Mouse (Mus musculus) midbrain, embryonic 12.5 days (tissue): ENCODE data around the gene Nudt22. TPM values are rescaled to one million over a fixed set of nuclear protein-coding genes. Genes with fewer than 3 reads are reported as not detected.

Experiments used
- ATAC-seq: fragments of 200-750 bp; cut with Nextera tagmentation; 2 replicates; pipeline ENCODE4 v1.8.0; 2017; ENCODE audit warnings: low read depth, moderate TSS enrichment, moderate library complexity; ENCODE audit not compliant: low FRiP score
- H3K27ac ChIP-seq: fragments of 300-500 bp; sonication (generic); replicated peaks from 2 replicates; pipeline ENCODE4 v1.5.1; 2016; ENCODE audit warnings: mild to moderate bottlenecking
- H3K27me3 ChIP-seq: fragments of 300-500 bp; sonication (generic); 2 replicates; pipeline ENCODE4 v1.6.1; 2016; ENCODE audit warnings: mild to moderate bottlenecking
- H3K36me3 ChIP-seq: fragments of 300-500 bp; sonication (generic); 2 replicates; pipeline ENCODE4 v1.6.1; 2016
- H3K4me1 ChIP-seq: fragments of 300-500 bp; sonication (generic); 2 replicates; pipeline ENCODE4 v1.6.1; 2016
- H3K4me2 ChIP-seq: fragments of 300-500 bp; sonication (generic); replicated peaks from 2 replicates; pipeline ENCODE4 v1.6.1; 2016; ENCODE audit warnings: mild to moderate bottlenecking, moderate library complexity
- H3K4me3 ChIP-seq: fragments of 300-500 bp; sonication (generic); 2 replicates; pipeline ENCODE4 v1.5.1; 2016; ENCODE audit warnings: mild to moderate bottlenecking
- H3K9ac ChIP-seq: fragments of 300-500 bp; sonication (generic); replicated peaks from 2 replicates; pipeline ENCODE4 v1.6.1; 2016; ENCODE audit warnings: mild to moderate bottlenecking, moderate library complexity
- H3K9me3 ChIP-seq: fragments of 300-500 bp; sonication (generic); 2 replicates; pipeline ENCODE4 v1.6.1; 2016; ENCODE audit warnings: mild to moderate bottlenecking
- WGBS: fragments of 180-500 bp; shearing (Covaris S2); methylation state at CpG from one replicate; pipeline ENCODE4 v1.1.7; 2016; 5-methylcytosine and 5-hydroxymethylcytosine counted together
- polyA plus RNA-seq: library from polyadenylated mRNA; unstranded; fragments of >200 nt; fragmentation: Nextera tagmentation; extraction: Ambion mirVana; gene quantifications from 2 replicates; pipeline ENCODE4 v1.2.1, GENCODE M21; 2016

The Nudt22 gene
- polyA plus RNA-seq, 1 experiment from 2014 or later: 19.0 TPM

GRCm38 (mm10) chr19:7017541-7018457, 21.9 kb upstream of the Nudt22 start:
- H3K4me3 ChIP-seq: no peak overlapping the region
- H3K4me2 ChIP-seq: no peak overlapping the region
- 83% methylated on average over 12 of the region's 12 CpGs for WGBS
- ATAC-seq: no peak
- peaks cover 73% of the 10 kb centered on the region for H3K36me3 ChIP-seq
- no peak overlapping the region; the same call in 1 of the 2 replicates for H3K9ac ChIP-seq
- no peaks in the 10 kb centered on the region for H3K27me3 ChIP-seq
- H3K27ac ChIP-seq: no peak overlapping the region
- H3K4me1 ChIP-seq: no peaks in the 10 kb centered on the region
- H3K9me3 ChIP-seq: no peaks in the 10 kb centered on the region

DNA sequence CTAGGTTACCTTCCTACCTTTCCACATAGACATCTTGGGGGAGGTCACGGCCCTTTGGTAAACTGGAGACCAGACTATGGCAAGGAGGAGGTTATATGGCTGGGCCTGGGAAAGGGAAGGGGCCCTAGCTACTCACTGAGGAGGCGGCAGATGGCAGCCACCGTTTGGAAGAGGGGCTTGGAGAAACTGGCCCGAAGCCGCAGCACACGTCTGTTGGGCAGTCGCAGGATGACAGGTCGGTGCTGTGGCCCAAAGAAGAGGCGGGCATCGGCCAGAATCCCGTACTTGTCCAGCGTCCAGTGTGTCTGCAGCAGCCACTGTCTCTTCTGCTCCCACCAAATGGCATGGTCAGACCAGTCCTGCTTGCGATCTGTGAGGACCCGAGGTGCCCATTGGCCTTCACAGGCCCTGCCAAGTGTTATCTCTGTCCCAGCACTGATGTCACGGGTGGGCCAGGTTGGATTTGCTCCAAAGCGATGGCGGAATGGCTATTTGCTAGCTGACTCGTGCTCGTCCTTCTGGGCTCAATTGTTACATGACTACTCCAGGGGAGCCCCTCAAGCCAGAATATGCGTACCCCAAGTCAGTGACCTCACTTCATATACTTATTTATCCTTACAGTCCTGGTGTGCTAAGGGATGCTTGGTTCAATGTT, 18.7 kb upstream of the Nudt22 start:
- 94% methylated on average over 20 of the region's 20 CpGs for WGBS
- Histone ChIP-seq H3K9ac (no peak overlapping the region), H3K4me3 (no peak overlapping the region), H3K27ac (no peak overlapping the region), H3K27me3 (no peaks in the 10 kb centered on the region), H3K4me1 (no peaks in the 10 kb centered on the region), H3K9me3 (no peaks in the 10 kb centered on the region), H3K4me2 (no peak overlapping the region), H3K36me3 (peaks cover 41% of the 10 kb centered on the region)
- no peak for ATAC-seq

- Histone ChIP-seq H3K4me2 (no peak overlapping the region), H3K9ac (no peak overlapping the region), H3K27me3 (no peaks in the 10 kb centered on the region), H3K36me3 (peaks cover 35% of the 10 kb centered on the region), H3K9me3 (no peaks in the 10 kb centered on the region), H3K27ac (no peak overlapping the region), H3K4me3 (no peak overlapping the region), H3K4me1 (no peaks in the 10 kb centered on the region)
- WGBS: 93% methylated on average over 9 of the region's 9 CpGs
- no peak for ATAC-seq
Measured at GRCm38 (mm10) chr19:7013984-7014383, 18.1 kb upstream of the Nudt22 start.

- H3K9ac ChIP-seq: no peak overlapping the region
- no peak overlapping the region for H3K4me3 ChIP-seq
- H3K27ac ChIP-seq: no peak overlapping the region
- 82% methylated on average over 4 of the region's 4 CpGs for WGBS
- H3K4me1 ChIP-seq: no peaks in the 10 kb centered on the region
- H3K36me3 ChIP-seq: peaks cover 20% of the 10 kb centered on the region
- no peak overlapping the region for H3K4me2 ChIP-seq
- H3K9me3 ChIP-seq: no peaks in the 10 kb centered on the region
- ATAC-seq: no peak
- H3K27me3 ChIP-seq: no peaks in the 10 kb centered on the region
Measured at GRCm38 (mm10) chr19:7012426-7012825, 16.5 kb upstream of the Nudt22 start.

- H3K4me1 ChIP-seq: no peaks in the 10 kb centered on the region
- H3K4me3 ChIP-seq: no peak overlapping the region
- H3K36me3 ChIP-seq: no peaks in the 10 kb centered on the region
- no peak overlapping the region for H3K27ac ChIP-seq
- no peak for ATAC-seq
- H3K9ac ChIP-seq: no peak overlapping the region
- H3K27me3 ChIP-seq: no peaks in the 10 kb centered on the region
- WGBS: 91% methylated on average over 9 of the region's 9 CpGs
- no peaks in the 10 kb centered on the region for H3K9me3 ChIP-seq
- H3K4me2 ChIP-seq: no peak overlapping the region
Measured at GRCm38 (mm10) chr19:7006892-7007593, 11.1 kb upstream of the Nudt22 start.

DNA sequence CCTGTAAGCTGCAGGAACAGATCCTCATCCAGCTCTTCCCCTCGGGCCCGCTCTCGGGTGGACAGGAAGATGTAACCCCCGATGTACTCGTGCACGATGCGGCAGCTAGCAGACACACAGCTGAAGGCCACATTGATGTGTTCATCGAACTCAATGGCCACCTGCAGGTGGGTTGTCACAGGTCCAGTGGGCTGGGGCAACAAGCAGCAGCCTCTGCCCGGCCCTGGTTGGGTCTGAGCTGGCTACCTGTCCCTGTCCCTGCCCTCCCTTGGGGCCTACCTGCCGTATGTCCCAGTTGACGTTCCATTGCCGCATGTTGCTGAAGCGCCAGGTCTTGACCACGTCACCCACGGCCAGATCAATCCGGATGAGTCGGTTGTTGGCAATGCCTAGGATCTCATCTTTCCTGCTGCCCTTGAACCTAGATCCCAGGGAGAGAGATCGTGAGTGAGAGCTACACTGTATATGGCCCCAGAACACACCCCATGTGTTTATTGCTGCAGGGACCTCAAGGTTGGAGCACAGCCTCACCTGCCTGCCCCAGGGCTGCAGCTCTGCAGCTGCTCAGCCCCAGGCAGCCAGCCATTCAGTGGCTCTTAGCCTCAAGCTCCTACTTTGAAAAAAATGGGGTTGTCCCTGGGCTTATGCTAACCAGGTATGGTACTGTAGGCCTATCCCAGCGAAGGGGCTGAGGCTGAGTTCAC, 3.6 kb upstream of the Nudt22 start:
- WGBS: 93% methylated on average over 19 of the region's 19 CpGs
- Histone ChIP-seq H3K4me1 (peaks cover 22% of the 10 kb centered on the region), H3K4me3 (no peak overlapping the region), H3K27me3 (no peaks in the 10 kb centered on the region), H3K9ac (no peak overlapping the region), H3K4me2 (no peak overlapping the region), H3K36me3 (peaks cover 24% of the 10 kb centered on the region), H3K27ac (no peak overlapping the region), H3K9me3 (no peaks in the 10 kb centered on the region)
- ATAC-seq: no peak

DNA sequence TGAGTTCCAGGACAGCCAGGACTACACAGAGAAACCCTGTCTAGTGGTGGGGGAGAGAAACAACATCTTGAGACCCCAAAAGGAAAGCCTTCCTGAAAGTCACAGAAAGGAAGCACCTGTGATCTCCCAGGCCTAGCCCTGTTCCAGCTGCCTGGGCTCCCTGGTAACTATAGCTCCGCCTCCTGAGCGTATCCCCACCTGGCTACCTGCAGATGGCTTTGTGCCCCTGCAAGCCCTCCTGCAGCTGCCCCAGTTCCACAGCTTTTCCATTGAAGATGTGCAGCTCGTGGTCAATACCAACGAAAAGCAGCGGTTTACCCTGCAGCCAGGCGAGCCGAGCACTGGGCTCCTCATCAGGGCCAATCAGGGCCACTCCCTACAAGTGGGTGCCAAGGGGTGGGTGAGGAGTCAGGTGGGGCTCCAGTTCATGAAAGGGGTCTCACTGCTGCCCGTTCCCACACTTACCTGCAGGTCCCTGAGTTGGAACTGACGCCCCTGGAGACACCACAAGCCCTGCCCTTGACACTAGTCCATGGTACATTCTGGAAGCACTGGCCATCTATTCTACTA, 1.9 kb upstream of the Nudt22 start:
- Histone ChIP-seq H3K27me3 (no peaks in the 10 kb centered on the region), H3K9ac (no peak overlapping the region), H3K27ac (no peak overlapping the region), H3K4me1 (peaks cover 29% of the 10 kb centered on the region), H3K4me3 (no peak overlapping the region), H3K36me3 (peaks cover 24% of the 10 kb centered on the region), H3K9me3 (no peaks in the 10 kb centered on the region), H3K4me2 (no peak overlapping the region)
- ATAC-seq: no peak
- WGBS: 82% methylated on average over 9 of the region's 9 CpGs

DNA sequence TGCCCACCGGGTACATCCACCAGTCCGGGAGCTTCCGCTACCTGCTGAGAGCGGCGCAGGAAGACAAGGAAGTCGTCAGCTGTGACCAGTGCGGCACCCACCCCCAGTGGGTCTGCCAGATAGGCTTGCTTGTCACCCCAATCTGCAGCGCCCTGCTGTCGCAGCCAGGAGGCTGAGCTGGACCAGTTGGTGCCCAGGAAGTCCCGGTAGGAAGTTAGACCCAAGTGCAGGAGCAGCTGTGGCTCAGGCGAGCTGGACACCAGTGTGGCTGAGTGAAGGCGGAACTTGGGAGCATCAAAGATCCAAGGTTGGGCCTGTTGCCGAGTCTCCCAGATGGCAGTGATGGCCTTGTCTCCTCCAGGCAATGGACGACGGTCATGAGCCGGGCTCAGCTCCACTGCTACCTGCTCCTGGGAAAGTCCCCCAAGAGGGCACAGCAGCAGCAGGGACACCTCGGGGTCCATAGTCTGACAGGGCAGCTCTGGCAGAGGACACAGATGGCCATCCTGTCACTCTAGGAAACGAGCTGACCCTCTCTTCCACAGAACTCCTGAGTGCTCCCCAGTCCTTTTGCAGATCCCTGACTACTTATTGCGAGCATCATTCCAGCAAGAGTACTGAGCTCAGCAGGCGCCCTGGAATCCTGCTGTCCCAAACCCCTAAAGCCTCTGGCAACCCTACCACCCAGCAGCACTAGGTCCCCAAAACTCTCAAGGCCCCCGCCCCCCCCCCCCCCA, 494 bp downstream of the Nudt22 start:
- Histone ChIP-seq H3K27me3 (no peaks in the 10 kb centered on the region), H3K9me3 (no peaks in the 10 kb centered on the region), H3K4me3 (peak overlapping the region; percentile 64), H3K27ac (peak overlapping the region; percentile 15; the same call in 1 of the 2 replicates), H3K9ac (peak overlapping the region; percentile 78), H3K36me3 (peaks cover 23% of the 10 kb centered on the region), H3K4me2 (peak overlapping the region; percentile 75), H3K4me1 (peaks cover 37% of the 10 kb centered on the region)
- no peak for ATAC-seq
- 47% methylated on average over 21 of the region's 21 CpGs for WGBS

DNA sequence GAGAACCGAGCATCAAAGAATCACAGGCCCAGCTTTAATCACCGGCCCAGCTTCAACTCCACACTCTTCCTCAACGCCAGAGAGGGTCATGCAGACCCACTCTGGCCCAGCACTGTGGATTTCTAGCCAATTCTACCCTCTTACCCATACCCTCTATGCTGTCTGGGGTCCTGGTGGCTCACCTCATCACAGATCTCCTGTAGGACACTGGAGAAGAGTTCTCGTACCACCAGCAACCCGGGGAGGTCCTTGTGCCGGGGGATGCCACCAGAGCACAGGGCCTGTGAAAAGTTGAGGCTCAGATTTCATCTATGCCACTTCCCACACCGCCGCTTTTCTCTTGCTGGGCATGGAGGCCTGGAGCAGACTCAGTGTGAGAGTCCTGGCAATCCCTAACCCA, 1.4 kb downstream of the Nudt22 start:
- H3K4me3 ChIP-seq: no peak overlapping the region
- no peak overlapping the region for H3K9ac ChIP-seq

DNA sequence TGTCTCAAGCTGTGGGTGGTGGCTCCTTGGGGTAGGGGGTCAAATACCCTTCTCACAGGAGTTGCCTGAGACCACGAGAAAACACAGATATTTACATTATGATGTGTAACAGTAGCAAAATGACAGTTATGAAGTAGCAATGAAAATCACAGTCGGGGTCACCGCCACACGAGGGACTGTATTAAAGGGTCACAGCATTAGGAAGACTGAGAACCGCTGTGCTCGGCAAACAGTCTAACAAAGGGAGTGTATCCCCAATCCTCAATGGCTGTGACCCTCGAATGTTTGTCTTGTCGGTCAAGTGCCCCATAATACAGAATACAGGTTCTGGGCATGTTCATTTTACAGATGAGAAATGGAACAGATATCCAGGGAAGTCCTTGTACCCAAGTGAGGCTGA, 1.9 kb downstream of the Nudt22 start:
- WGBS: 85% methylated on average over 8 of the region's 8 CpGs
- no peak for ATAC-seq
- Histone ChIP-seq H3K9ac (no peak overlapping the region), H3K27ac (no peak overlapping the region), H3K4me3 (no peak overlapping the region), H3K4me2 (no peak overlapping the region), H3K27me3 (no peaks in the 10 kb centered on the region), H3K9me3 (no peaks in the 10 kb centered on the region), H3K36me3 (peaks cover 12% of the 10 kb centered on the region), H3K4me1 (peaks cover 37% of the 10 kb centered on the region)

More for the DNA sequence above, 1.4 kb downstream of the Nudt22 start:
- no peaks in the 10 kb centered on the region for H3K9me3 ChIP-seq
- peaks cover 37% of the 10 kb centered on the region for H3K4me1 ChIP-seq
- peaks cover 14% of the 10 kb centered on the region for H3K36me3 ChIP-seq
- ATAC-seq: no peak
- H3K27me3 ChIP-seq: no peaks in the 10 kb centered on the region
- H3K4me2 ChIP-seq: no peak overlapping the region
- 93% methylated on average over 8 of the region's 8 CpGs for WGBS
- H3K27ac ChIP-seq: no peak overlapping the region
